Mouse (Mus musculus): Measurements from ENCODE around the gene Tctex1d4. TPM values are rescaled to one million over a fixed set of nuclear protein-coding genes. Genes with fewer than 3 reads are reported as not detected.

Tctex1d4 gene
- polyA plus RNA-seq, 1 experiment from 2014 or later = 0.25 TPM

DNA sequence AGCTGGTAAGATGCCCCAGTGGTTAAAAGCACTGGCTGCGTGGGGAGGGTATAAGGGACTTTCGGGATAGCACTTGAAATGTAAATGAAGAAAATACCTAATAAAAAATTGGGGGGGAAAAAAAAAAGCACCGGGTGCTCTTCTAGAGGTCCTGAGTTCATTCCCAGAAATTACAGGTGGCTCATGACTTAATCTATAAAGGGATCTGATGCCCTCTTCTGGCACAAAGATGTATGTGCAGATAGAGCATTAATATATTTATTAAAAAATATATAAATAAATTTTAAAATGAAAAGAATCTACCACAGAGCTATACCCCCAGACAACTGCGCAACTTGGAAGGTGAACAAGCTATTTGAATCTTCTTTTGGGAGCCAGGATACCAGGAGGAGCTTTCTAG, 14.0 kb downstream of the Tctex1d4 start:
- WGBS = 26% methylated on average over 4 of the region's 4 CpGs
- ATAC-seq (no peak; the same call in 1 of the 2 replicates), DNase-seq (ENCODE audit: low spot score) (peak; percentile 59)
- Histone ChIP-seq H3K9ac (ENCODE audit: low read length) (no peak overlapping the region), H3K4me1 (ENCODE audit: control insufficient read depth, insufficient read depth, low read length) (no peaks in the 10 kb centered on the region), H3K27me3 (replicated peaks; ENCODE audit: control insufficient read depth, insufficient read depth, low read length) (no peaks in the 10 kb centered on the region), H3K36me3 (ENCODE audit: control insufficient read depth, insufficient read depth, low read length) (no peaks in the 10 kb centered on the region), H3K27ac (ENCODE audit: low read depth, low read length) (no peak overlapping the region), H3K4me3 (ENCODE audit: low read depth, low read length) (no peak overlapping the region), H3K9me3 (replicated peaks; ENCODE audit: control insufficient read depth, low read length) (no peaks in the 10 kb centered on the region), H3K4me2 (ENCODE audit: low read length) (no peak overlapping the region)

DNA sequence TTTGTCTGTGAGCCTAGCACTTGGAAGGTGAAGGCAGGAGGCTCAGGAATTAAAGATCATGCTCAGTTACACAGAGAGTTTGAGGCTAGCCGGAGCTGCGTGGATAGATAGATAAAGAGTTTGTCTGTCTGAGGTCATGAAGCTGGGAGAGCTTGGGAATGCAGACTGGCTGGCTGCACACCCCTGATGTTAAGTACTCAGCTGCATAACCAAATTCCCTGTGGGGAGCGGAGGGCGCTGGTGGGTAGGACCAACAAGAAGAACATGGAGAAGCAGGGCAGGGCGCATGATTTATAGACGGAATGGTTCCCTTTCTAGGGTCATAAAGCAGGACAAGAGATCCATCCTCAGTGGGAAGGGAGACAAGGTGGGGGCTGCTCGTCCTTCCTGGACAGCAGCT, 16.4 kb downstream of the Tctex1d4 start:
- Histone ChIP-seq H3K36me3 (ENCODE audit: control insufficient read depth, insufficient read depth, low read length) (0 out of 2 replicates have a peak, but pooled peaks cover under 1% of the 10 kb centered on the region), H3K4me1 (ENCODE audit: control insufficient read depth, insufficient read depth, low read length) (no peaks in the 10 kb centered on the region), H3K27ac (ENCODE audit: low read depth, low read length) (no peak overlapping the region), H3K9me3 (replicated peaks; ENCODE audit: control insufficient read depth, low read length) (no peaks in the 10 kb centered on the region), H3K9ac (ENCODE audit: low read length) (no peak overlapping the region), H3K4me3 (ENCODE audit: low read depth, low read length) (no peak overlapping the region), H3K4me2 (ENCODE audit: low read length) (no peak overlapping the region), H3K27me3 (replicated peaks; ENCODE audit: control insufficient read depth, insufficient read depth, low read length) (no peaks in the 10 kb centered on the region)
- 67% methylated on average over 7 of the region's 7 CpGs for WGBS
- no peak for DNase-seq (ENCODE audit: low spot score)
- ATAC-seq = no peak

DNA sequence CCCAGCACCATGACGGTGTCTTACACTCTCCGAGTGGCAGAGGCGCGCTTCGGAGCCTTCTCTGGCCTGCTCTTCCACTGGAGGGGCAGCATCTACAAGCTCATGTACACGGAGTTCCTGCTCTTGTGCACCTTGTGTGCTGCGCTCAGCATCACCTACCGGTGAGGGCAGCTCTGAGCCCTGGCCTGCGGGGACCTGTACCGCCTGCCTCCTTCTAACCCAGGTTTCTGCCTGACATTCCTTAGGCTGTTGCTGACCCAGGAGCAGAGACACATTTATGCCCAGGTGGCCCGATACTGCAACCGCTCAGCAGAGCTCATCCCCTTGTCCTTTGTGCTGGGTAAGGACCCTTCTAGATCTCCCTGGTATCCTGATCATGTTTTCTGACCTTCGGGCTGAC, 18.7 kb downstream of the Tctex1d4 start:
- no peak overlapping the region for H3K4me2 ChIP-seq (ENCODE audit: low read length)
- no peak for ATAC-seq
- no peaks in the 10 kb centered on the region for H3K9me3 ChIP-seq (replicated peaks; ENCODE audit: control insufficient read depth, low read length)
- H3K4me3 ChIP-seq (ENCODE audit: low read depth, low read length) = no peak overlapping the region
- no peaks in the 10 kb centered on the region for H3K27me3 ChIP-seq (replicated peaks; ENCODE audit: control insufficient read depth, insufficient read depth, low read length)
- no peak overlapping the region for H3K9ac ChIP-seq (ENCODE audit: low read length)
- DNase-seq (ENCODE audit: low spot score) = no peak
- H3K4me1 ChIP-seq (ENCODE audit: control insufficient read depth, insufficient read depth, low read length) = no peaks in the 10 kb centered on the region
- 93% methylated on average over 13 of the region's 13 CpGs for WGBS
- H3K27ac ChIP-seq (ENCODE audit: low read depth, low read length) = no peak overlapping the region
- H3K36me3 ChIP-seq (ENCODE audit: control insufficient read depth, insufficient read depth, low read length) = peaks cover 22% of the 10 kb centered on the region

DNA sequence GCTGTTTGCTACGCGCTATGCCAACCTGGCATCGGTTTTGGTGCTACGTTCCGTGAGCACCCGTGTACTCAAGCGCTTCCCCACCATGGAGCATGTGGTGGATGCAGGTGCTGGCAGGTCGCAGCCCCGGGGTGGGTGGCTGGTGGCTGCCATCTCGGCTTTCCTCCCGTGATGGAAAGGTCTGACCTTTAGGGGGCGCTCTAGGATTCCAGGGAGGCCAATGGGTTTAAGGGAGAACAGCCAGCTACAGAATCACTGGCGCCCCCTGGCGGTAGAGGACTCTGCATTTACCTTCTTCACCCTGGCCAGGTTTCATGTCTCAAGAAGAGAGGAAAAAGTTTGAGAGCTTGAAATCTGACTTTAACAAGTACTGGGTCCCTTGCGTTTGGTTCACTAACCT, 19.6 kb downstream of the Tctex1d4 start:
- H3K27me3 ChIP-seq (replicated peaks; ENCODE audit: control insufficient read depth, insufficient read depth, low read length) = no peaks in the 10 kb centered on the region
- no peak overlapping the region for H3K4me3 ChIP-seq (ENCODE audit: low read depth, low read length)
- DNase-seq (ENCODE audit: low spot score) = peak; percentile 71
- no peaks in the 10 kb centered on the region for H3K9me3 ChIP-seq (replicated peaks; ENCODE audit: control insufficient read depth, low read length)
- H3K9ac ChIP-seq (ENCODE audit: low read length) = no peak overlapping the region
- H3K27ac ChIP-seq (ENCODE audit: low read depth, low read length) = no peak overlapping the region
- peaks cover 31% of the 10 kb centered on the region for H3K36me3 ChIP-seq (ENCODE audit: control insufficient read depth, insufficient read depth, low read length)
- H3K4me1 ChIP-seq (ENCODE audit: control insufficient read depth, insufficient read depth, low read length) = no peaks in the 10 kb centered on the region
- WGBS = 27% methylated on average over 15 of the region's 15 CpGs
- no peak overlapping the region for H3K4me2 ChIP-seq (ENCODE audit: low read length)
- ATAC-seq = no peak

DNA sequence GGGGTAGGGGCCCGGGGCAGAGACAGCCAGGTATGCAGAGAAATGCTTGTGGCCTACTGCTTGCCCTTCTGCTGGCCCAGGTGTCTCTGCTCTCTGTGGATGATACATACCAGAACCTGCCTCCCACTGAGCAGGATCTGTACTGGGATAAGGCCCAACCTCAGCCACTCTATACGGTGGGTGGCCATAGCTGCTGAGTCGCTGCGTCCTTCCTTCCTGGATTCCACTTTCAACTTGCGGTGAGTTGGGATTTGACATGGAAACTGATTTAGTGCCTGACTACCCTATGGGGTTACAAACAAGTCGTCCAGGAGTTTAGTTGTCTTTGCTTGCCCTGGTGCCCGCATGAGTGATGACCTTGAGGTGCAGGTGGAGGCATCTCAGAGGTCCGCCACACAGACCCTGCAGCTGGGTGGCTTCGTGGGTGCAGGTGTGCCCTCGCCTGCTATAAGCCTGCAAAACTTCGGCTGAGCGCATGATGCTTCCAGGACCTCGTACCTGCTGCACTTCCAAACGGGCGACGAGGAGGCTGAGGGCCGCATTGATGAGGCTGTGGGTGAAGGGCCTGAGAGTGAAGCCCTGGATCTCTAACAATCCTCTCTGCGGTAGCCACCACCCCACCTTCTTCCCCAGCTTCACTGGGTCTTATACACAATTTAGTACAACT, 21.6 kb downstream of the Tctex1d4 start:
- ATAC-seq = no peak
- H3K36me3 ChIP-seq (ENCODE audit: control insufficient read depth, insufficient read depth, low read length) = peaks cover 50% of the 10 kb centered on the region

DNA sequence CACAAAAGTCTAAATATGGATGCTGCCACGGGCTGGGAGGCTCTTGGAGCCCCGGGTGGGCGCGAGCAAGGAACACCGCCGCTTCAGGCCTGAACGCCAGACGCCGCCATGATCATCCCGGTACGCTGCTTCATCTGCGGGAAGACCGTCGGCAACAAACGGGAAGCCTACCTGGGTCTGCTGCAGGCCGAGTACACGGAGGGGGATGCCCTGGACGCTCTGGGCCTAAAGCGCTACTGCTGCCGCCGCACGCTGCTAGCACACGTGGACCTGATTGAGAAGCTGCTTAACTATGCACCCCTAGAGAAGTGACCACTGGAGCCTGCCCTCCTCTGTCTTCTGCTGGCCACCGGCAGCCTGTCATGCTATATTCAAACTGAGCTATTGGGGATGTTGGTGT, 22.2 kb downstream of the Tctex1d4 start:
- Histone ChIP-seq H3K4me1 (ENCODE audit: control insufficient read depth, insufficient read depth, low read length) (no peaks in the 10 kb centered on the region), H3K9me3 (replicated peaks; ENCODE audit: control insufficient read depth, low read length) (no peaks in the 10 kb centered on the region), H3K4me3 (ENCODE audit: low read depth, low read length) (no peak overlapping the region), H3K36me3 (ENCODE audit: control insufficient read depth, insufficient read depth, low read length) (peaks cover 56% of the 10 kb centered on the region), H3K27me3 (replicated peaks; ENCODE audit: control insufficient read depth, insufficient read depth, low read length) (no peaks in the 10 kb centered on the region), H3K4me2 (ENCODE audit: low read length) (no peak overlapping the region), H3K27ac (ENCODE audit: low read depth, low read length) (no peak overlapping the region), H3K9ac (ENCODE audit: low read length) (no peak overlapping the region)
- 68% methylated on average over 24 of the region's 24 CpGs for WGBS
- no peak for DNase-seq (ENCODE audit: low spot score)
- ATAC-seq = no peak

More for the DNA sequence above, 21.6 kb downstream of the Tctex1d4 start:
- Histone ChIP-seq H3K4me1 (ENCODE audit: control insufficient read depth, insufficient read depth, low read length) (no peaks in the 10 kb centered on the region), H3K4me3 (ENCODE audit: low read depth, low read length) (no peak overlapping the region), H3K9me3 (replicated peaks; ENCODE audit: control insufficient read depth, low read length) (no peaks in the 10 kb centered on the region), H3K27ac (ENCODE audit: low read depth, low read length) (no peak overlapping the region), H3K27me3 (replicated peaks; ENCODE audit: control insufficient read depth, insufficient read depth, low read length) (no peaks in the 10 kb centered on the region), H3K4me2 (ENCODE audit: low read length) (no peak overlapping the region), H3K9ac (ENCODE audit: low read length) (no peak overlapping the region)
- WGBS = 89% methylated on average over 18 of the region's 18 CpGs
- DNase-seq (ENCODE audit: low spot score) = no peak

DNA sequence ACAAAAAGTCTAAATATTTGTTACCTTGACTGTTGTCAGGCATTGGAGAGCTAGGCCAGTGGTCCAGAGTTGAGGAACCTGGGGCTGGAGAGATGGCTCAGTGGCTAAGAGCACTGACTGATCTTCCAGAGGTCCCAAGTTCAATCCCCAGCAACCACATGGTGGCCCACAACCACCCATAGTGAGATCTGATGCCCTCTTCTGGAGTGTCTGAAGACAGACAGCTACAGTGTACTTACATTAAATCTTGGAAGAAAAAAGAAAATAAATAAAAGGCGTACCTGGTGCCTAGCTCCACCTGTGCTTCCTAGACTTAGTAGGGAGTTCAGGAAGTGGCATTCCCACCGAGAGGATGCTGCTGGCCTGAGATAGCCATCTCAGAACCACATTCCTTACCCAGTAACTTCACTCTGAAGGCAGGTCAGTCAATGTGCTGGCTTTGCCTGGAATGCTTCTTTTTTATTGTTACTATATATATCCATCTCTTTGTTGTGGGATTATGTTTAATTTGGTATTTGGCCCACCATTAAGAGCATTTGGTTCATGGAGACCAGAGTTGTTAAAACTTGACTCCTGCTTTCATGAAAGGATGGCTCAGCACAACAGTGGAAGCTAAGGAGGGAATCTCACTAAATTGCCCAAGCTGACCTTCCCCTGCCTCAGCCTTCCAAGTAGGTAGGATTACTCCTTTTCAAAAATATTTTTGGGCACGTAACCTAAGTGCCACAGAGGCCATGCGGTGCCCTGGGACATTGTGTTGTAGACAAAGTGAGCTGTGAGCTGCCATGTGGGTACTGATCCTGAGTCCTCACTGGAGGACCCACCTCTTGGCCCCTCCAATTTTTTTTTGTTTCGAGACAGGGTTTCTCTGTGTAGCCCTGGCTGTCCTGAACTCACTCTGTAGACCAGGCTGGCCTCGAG, 23.0 kb downstream of the Tctex1d4 start:
- DNase-seq (ENCODE audit: low spot score) = no peak
- Histone ChIP-seq H3K9ac (ENCODE audit: low read length) (no peak overlapping the region), H3K4me2 (ENCODE audit: low read length) (no peak overlapping the region), H3K27me3 (replicated peaks; ENCODE audit: control insufficient read depth, insufficient read depth, low read length) (no peaks in the 10 kb centered on the region), H3K4me1 (ENCODE audit: control insufficient read depth, insufficient read depth, low read length) (no peaks in the 10 kb centered on the region), H3K36me3 (ENCODE audit: control insufficient read depth, insufficient read depth, low read length) (peaks cover 64% of the 10 kb centered on the region), H3K27ac (ENCODE audit: low read depth, low read length) (no peak overlapping the region), H3K9me3 (replicated peaks; ENCODE audit: control insufficient read depth, low read length) (no peaks in the 10 kb centered on the region), H3K4me3 (ENCODE audit: low read depth, low read length) (no peak overlapping the region)
- ATAC-seq = no peak
- 76% methylated on average over 6 of the region's 6 CpGs for WGBS

DNA sequence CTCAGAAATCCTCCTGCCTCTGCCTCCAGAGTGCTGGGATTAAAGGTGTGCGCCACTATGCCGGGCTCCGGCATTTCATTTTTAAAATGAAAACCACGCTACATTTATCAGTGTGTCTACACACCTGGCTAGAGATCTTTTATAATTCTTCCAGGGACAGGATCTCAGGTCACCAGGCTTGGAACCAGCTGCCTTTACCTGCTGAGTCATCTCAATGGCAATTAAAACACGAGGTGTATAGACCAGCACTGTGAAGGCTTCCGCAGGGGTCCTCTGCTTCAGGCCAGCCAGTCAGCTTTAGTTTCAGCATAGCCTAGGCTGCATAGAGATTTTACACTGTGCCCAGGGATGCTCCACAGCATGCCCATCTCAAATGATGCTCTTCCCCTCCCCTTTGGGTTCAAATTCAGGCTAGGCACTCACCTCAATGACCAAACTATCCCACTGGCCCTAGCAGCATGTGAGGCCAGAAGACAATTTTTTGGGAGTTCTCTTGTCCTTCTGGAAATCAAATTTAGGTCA, 23.7 kb downstream of the Tctex1d4 start:
- no peaks in the 10 kb centered on the region for H3K4me1 ChIP-seq (ENCODE audit: control insufficient read depth, insufficient read depth, low read length)
- ATAC-seq (no peak), DNase-seq (ENCODE audit: low spot score) (no peak)
- no peak overlapping the region for H3K4me3 ChIP-seq (ENCODE audit: low read depth, low read length)
- H3K36me3 ChIP-seq (ENCODE audit: control insufficient read depth, insufficient read depth, low read length) = peaks cover 65% of the 10 kb centered on the region
- H3K27ac ChIP-seq (ENCODE audit: low read depth, low read length) = no peak overlapping the region
- H3K4me2 ChIP-seq (ENCODE audit: low read length) = no peak overlapping the region
- WGBS = 85% methylated on average over 6 of the region's 6 CpGs
- no peaks in the 10 kb centered on the region for H3K9me3 ChIP-seq (replicated peaks; ENCODE audit: control insufficient read depth, low read length)
- H3K27me3 ChIP-seq (replicated peaks; ENCODE audit: control insufficient read depth, insufficient read depth, low read length) = no peaks in the 10 kb centered on the region
- no peak overlapping the region for H3K9ac ChIP-seq (ENCODE audit: low read length)

DNA sequence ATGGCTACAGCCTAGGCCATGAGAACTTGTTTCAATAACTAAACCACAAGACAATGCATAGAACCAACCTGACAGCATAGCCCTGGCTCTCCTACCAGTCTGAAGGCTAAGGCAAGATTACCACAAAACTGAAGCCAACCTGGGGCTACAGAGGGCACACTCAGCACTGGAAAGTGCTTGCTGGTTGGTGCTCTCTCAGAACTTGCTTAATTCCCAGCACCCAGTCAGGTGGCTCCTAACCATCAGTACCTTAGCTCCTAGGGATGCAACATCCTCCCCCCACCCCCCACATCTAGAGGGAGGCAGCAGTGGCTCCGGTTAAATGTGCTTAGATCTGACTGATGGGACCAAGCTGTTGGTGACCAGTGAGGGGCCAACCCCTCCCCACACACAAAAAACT, 24.8 kb downstream of the Tctex1d4 start:
- Histone ChIP-seq H3K27me3 (replicated peaks; ENCODE audit: control insufficient read depth, insufficient read depth, low read length) (no peaks in the 10 kb centered on the region), H3K4me2 (ENCODE audit: low read length) (no peak overlapping the region), H3K4me1 (ENCODE audit: control insufficient read depth, insufficient read depth, low read length) (no peaks in the 10 kb centered on the region), H3K27ac (ENCODE audit: low read depth, low read length) (no peak overlapping the region), H3K9ac (ENCODE audit: low read length) (no peak overlapping the region), H3K36me3 (ENCODE audit: control insufficient read depth, insufficient read depth, low read length) (peaks cover 65% of the 10 kb centered on the region), H3K9me3 (replicated peaks; ENCODE audit: control insufficient read depth, low read length) (no peaks in the 10 kb centered on the region), H3K4me3 (ENCODE audit: low read depth, low read length) (no peak overlapping the region)
- ATAC-seq = no peak
- DNase-seq (ENCODE audit: low spot score) = no peak
- 95% methylated on average over 1 of the region's 1 CpGs for WGBS

All from forebrain, embryonic 14.5 days (tissue).